Mouse (Mus musculus) kidney, postnatal 0 days (tissue): ENCODE results near the gene Ap5b1. TPM values are rescaled to one million over a fixed set of nuclear protein-coding genes. Genes with fewer than 3 reads are reported as not detected.

Experiments used
- ATAC-seq: fragments of 200-750 bp; cut with Nextera tagmentation; replicated peaks from 2 replicates; pipeline ENCODE4 v1.8.0; 2017; ENCODE audit warnings: low read depth, moderate number of reproducible peaks, moderate TSS enrichment, moderate library complexity; ENCODE audit not compliant: low FRiP score
- DNase-seq: peaks from one replicate; pipeline ENCODE4 v3.0.0-alpha.2; 2016; ENCODE audit warnings: low spot score
- H3K27ac ChIP-seq: fragments of 300-500 bp; sonication (generic); 2 replicates; pipeline ENCODE4 v1.5.1; 2014; ENCODE audit warnings: mild to moderate bottlenecking
- H3K27me3 ChIP-seq: fragments of 300-500 bp; sonication (generic); 2 replicates; pipeline ENCODE4 v1.6.1; 2014; ENCODE audit warnings: low read length, mixed read lengths; ENCODE audit not compliant: insufficient read depth
- H3K36me3 ChIP-seq: fragments of 300-500 bp; sonication (generic); 2 replicates; pipeline ENCODE4 v1.6.1; 2014; ENCODE audit warnings: low read length, mixed read lengths; ENCODE audit not compliant: insufficient read depth
- H3K4me1 ChIP-seq: fragments of 300-500 bp; sonication (generic); replicated peaks from 2 replicates; pipeline ENCODE4 v1.6.1; 2014; ENCODE audit warnings: antibody characterized with exemption, low read length, mixed read lengths; ENCODE audit not compliant: insufficient read depth
- H3K4me2 ChIP-seq: fragments of 300-500 bp; sonication (generic); 2 replicates; pipeline ENCODE4 v1.6.1; 2014; ENCODE audit warnings: mild to moderate bottlenecking, low read length, moderate library complexity, mixed read lengths
- H3K4me3 ChIP-seq: fragments of 300-500 bp; sonication (generic); replicated peaks from 2 replicates; pipeline ENCODE4 v1.5.1; 2014; ENCODE audit warnings: low read depth, low read length
- H3K9ac ChIP-seq: fragments of 300-500 bp; sonication (generic); 2 replicates; pipeline ENCODE4 v1.6.1; 2014; ENCODE audit warnings: low read depth, low read length
- H3K9me3 ChIP-seq: fragments of 300-500 bp; sonication (generic); replicated peaks from 2 replicates; pipeline ENCODE4 v1.6.1; 2016; ENCODE audit warnings: low read length, inconsistent platforms, mixed read lengths
- CTCF ChIP-seq: IDR thresholded peaks from 2 replicates; pipeline ENCODE4 v1.5.1; 2016; ENCODE audit warnings: antibody characterized with exemption, low read depth, mild to moderate bottlenecking, moderate library complexity
- WGBS: fragments of 180-500 bp; shearing (Covaris S2); extraction: QIAGEN DNeasy Blood & Tissue Kit; methylation state at CpG from one replicate; pipeline ENCODE4 v1.1.7; 2014; 5-methylcytosine and 5-hydroxymethylcytosine counted together
- polyA plus RNA-seq: library from polyadenylated mRNA; unstranded; fragments of >200 nt; fragmentation: Nextera tagmentation; extraction: Ambion mirVana; gene quantifications from 2 replicates; pipeline ENCODE4 v1.2.1, GENCODE M21; 2015

The Ap5b1 gene
- polyA plus RNA-seq, 1 experiment from 2014 or later, result 7.2 TPM

DNA sequence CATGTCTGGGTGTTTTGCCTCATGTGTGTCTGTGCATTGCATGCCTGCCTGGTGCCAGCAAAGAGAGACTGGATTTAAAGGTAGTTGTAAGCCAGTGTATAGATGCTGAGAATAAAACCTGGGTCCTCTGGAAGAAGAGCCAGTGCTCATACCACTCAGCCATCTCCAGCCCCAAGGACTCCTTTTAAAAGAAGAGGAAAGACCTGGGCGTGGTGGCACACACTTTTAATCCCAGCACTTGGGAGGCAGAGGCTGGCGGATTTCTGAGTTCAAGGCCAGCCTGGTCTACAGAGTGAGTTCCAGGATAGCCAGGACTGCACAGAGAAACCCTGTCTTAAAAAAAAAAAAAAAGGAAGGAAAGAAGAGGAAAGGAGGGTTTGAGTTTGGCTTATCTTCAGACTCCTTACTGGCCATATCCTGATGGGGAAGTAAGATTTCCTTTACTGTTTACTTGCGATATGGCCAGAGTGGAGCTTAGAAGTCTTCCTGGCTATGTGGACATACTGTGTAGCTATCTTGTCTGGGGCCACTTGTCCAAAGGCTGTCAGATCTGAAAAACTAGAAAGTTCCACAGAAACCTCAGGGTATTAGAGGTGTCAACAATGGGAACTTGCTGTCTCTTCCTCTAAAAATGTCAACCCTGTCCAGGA is 45.1 kb downstream of the Ap5b1 start:
- Histone ChIP-seq H3K4me3 (no peak overlapping the region), H3K9me3 (no peaks in the 10 kb centered on the region), H3K4me1 (peaks cover 7% of the 10 kb centered on the region; the same call in 1 of the 2 replicates), H3K9ac (no peak overlapping the region), H3K36me3 (peaks cover 7% of the 10 kb centered on the region; the same call in 1 of the 2 replicates), H3K27me3 (no peaks in the 10 kb centered on the region), H3K27ac (no peak overlapping the region), H3K4me2 (no peak overlapping the region)
- WGBS, result 66% methylated on average over 3 of the region's 3 CpGs
- ATAC-seq, result no peak
- no peak for DNase-seq
- no peak for TF ChIP-seq CTCF

DNA sequence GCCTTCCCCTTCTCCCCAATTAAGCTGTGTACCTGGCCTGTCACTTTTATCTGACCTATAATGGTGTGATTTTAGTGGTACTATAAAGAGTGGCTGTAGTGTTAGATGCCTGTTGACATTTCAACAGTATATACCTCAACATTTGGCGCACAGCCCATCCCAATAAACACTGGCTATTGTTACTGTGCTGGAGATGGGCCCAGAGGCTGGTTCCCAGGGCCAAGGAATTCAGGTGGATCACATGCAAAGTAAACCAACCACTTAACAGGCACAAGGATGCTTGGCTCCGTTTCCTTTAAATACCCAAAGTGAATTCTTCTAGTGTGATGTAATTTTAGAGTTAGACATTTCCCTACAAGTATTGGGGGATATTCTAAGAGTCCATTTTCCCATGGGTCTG is 47.1 kb downstream of the Ap5b1 start:
- no peaks in the 10 kb centered on the region for H3K9me3 ChIP-seq
- no peaks in the 10 kb centered on the region for H3K36me3 ChIP-seq
- WGBS, result 55% methylated on average over 2 of the region's 2 CpGs
- no peak overlapping the region for H3K27ac ChIP-seq
- DNase-seq, result no peak
- TF ChIP-seq CTCF, result no peak
- no peaks in the 10 kb centered on the region for H3K27me3 ChIP-seq
- no peak overlapping the region for H3K9ac ChIP-seq
- no peak overlapping the region for H3K4me2 ChIP-seq
- H3K4me3 ChIP-seq, result no peak overlapping the region
- H3K4me1 ChIP-seq, result no peaks in the 10 kb centered on the region; the same call in 1 of the 2 replicates
- no peak for ATAC-seq

DNA sequence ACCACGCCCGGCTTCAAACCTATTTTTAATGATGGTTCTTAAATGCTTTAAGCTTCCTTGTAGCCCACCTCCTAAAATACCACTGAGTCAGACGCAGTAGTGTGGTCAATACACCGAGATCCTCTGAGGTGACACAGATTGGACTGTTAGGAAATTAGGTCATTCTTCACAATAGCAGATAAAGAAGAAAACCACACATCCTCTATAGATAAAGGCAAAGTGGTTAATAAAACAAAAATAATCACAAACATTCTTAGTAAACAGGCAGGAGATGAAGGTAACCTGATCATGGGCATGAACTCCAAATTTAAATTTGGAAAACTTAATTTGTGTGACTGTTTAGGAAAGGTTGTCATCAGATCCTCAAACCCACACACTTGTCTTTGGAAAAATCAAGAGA is 52.2 kb downstream of the Ap5b1 start:
- Histone ChIP-seq H3K27me3 (no peaks in the 10 kb centered on the region), H3K9me3 (no peaks in the 10 kb centered on the region), H3K9ac (no peak overlapping the region), H3K27ac (no peak overlapping the region), H3K36me3 (no peaks in the 10 kb centered on the region), H3K4me1 (no peaks in the 10 kb centered on the region), H3K4me2 (no peak overlapping the region), H3K4me3 (no peak overlapping the region)
- DNase-seq, result no peak
- WGBS, result 85% methylated on average over 4 of the region's 4 CpGs
- TF ChIP-seq CTCF, result no peak
- ATAC-seq, result no peak

Other genes with a start within 250 kb of the Ap5b1 start
- not detected in 2 replicates for gene Catsper1, start 232.3 kb upstream of the Ap5b1 start, polyA plus RNA-seq
- 0.29 and 1.5 TPM in 2 replicates for gene Cst6, start 218.5 kb upstream of the Ap5b1 start, polyA plus RNA-seq
- 30.8 and 34.0 TPM in 2 replicates for gene Eif1ad, start 201.3 kb upstream of the Ap5b1 start, polyA plus RNA-seq
- 344 and 363 TPM in 2 replicates for gene Banf1, start 200.9 kb upstream of the Ap5b1 start, polyA plus RNA-seq
- gene Sart1, start 179.3 kb upstream of the Ap5b1 start, polyA plus RNA-seq, result 56.1 and 57.8 TPM in 2 replicates
- gene Tsga10ip, start 165.5 kb upstream of the Ap5b1 start, polyA plus RNA-seq, result 0.31 and 0.39 TPM in 2 replicates
- gene Drap1, start 143.0 kb upstream of the Ap5b1 start, polyA plus RNA-seq, result 237 and 246 TPM in 2 replicates
- 55.7 and 55.8 TPM in 2 replicates for gene AI837181, start 142.9 kb upstream of the Ap5b1 start, polyA plus RNA-seq
- 0.32 TPM in 1 of 2 replicates, not detected in the other for gene Fosl1, start 120.5 kb upstream of the Ap5b1 start, polyA plus RNA-seq
- gene Ccdc85b, start 110.1 kb upstream of the Ap5b1 start, polyA plus RNA-seq, result 12.2 and 15.6 TPM in 2 replicates
- 141 and 150 TPM in 2 replicates for gene Fibp, start 107.4 kb upstream of the Ap5b1 start, polyA plus RNA-seq
- gene Ctsw, start 99.5 kb upstream of the Ap5b1 start, polyA plus RNA-seq, result 0.79 and 1.2 TPM in 2 replicates
- gene Efemp2, start 94.1 kb upstream of the Ap5b1 start, polyA plus RNA-seq, result 126 and 140 TPM in 2 replicates
- 31.3 and 31.8 TPM in 2 replicates for gene Mus81, start 79.6 kb upstream of the Ap5b1 start, polyA plus RNA-seq
- 2,170 and 2,281 TPM in 2 replicates for gene Cfl1, start 77.6 kb upstream of the Ap5b1 start, polyA plus RNA-seq
- 0.13 TPM in 1 of 2 replicates, not detected in the other for gene 1700020D05Rik, start 64.2 kb upstream of the Ap5b1 start, polyA plus RNA-seq
- gene Snx32, start 57.5 kb upstream of the Ap5b1 start, polyA plus RNA-seq, result 7.6 and 8.0 TPM in 2 replicates
- 12.3 and 13.7 TPM in 2 replicates for gene Ovol1, start 7.4 kb upstream of the Ap5b1 start, polyA plus RNA-seq
- gene Rnaseh2c, start 33.8 kb downstream of the Ap5b1 start, polyA plus RNA-seq, result 107 and 128 TPM in 2 replicates
- gene Kat5, start 42.2 kb downstream of the Ap5b1 start, polyA plus RNA-seq, result 54.0 and 56.5 TPM in 2 replicates
- 42.6 and 45.5 TPM in 2 replicates for gene Rela, start 69.5 kb downstream of the Ap5b1 start, polyA plus RNA-seq
- gene Sipa1, start 95.7 kb downstream of the Ap5b1 start, polyA plus RNA-seq, result 22.5 and 26.2 TPM in 2 replicates
- 35.4 and 39.8 TPM in 2 replicates for gene Map3k11, start 120.7 kb downstream of the Ap5b1 start, polyA plus RNA-seq
- 14.8 and 15.0 TPM in 2 replicates for gene Pcnx3, start 120.9 kb downstream of the Ap5b1 start, polyA plus RNA-seq
- gene Kcnk7, start 136.3 kb downstream of the Ap5b1 start, polyA plus RNA-seq, result 0.32 and 0.33 TPM in 2 replicates
- gene Ehbp1l1, start 158.3 kb downstream of the Ap5b1 start, polyA plus RNA-seq, result 14.3 and 15.0 TPM in 2 replicates
- 91.0 and 92.7 TPM in 2 replicates for gene Fam89b, start 161.6 kb downstream of the Ap5b1 start, polyA plus RNA-seq
- 22.3 and 23.9 TPM in 2 replicates for gene Ltbp3, start 172.9 kb downstream of the Ap5b1 start, polyA plus RNA-seq
- gene Scyl1, start 203.4 kb downstream of the Ap5b1 start, polyA plus RNA-seq, result 63.5 and 65.1 TPM in 2 replicates